Mouse (Mus musculus): Measurements from ENCODE around the gene Ano2.

The Ano2 gene

GRCm38 (mm10) chr6:125690057-125690703 lies at the start of gene Ano2:
TSS of gene Ano2 (plus strand) at chr6:125690419.
- peak in 1 of 2 experiments; percentile 39 for DNase-seq (ENCODE audit: low spot score in 2 of 2)

- no peak for DNase-seq (ENCODE audit: low spot score in 2 of 2)
Measured at GRCm38 (mm10) chr6:125640486-125640885, 49.7 kb upstream of the Ano2 start.

GRCm38 (mm10) chr6:125641146-125641545 lies 49.1 kb upstream of the Ano2 start:
- no peak for DNase-seq (ENCODE audit: low spot score in 2 of 2)

GRCm38 (mm10) chr6:125648964-125649363 lies 41.3 kb upstream of the Ano2 start:
- no peak for DNase-seq (ENCODE audit: low spot score in 2 of 2)

- no peak for DNase-seq (ENCODE audit: low spot score in 2 of 2)
Measured at GRCm38 (mm10) chr6:125651335-125651734, 38.9 kb upstream of the Ano2 start.

- no peak for DNase-seq (ENCODE audit: low spot score in 2 of 2)
Measured at GRCm38 (mm10) chr6:125653416-125653815, 36.8 kb upstream of the Ano2 start.

- no peak for DNase-seq (ENCODE audit: low spot score in 2 of 2)
Measured at GRCm38 (mm10) chr6:125656921-125657320, 33.3 kb upstream of the Ano2 start.

GRCm38 (mm10) chr6:125657966-125658365 lies 32.3 kb upstream of the Ano2 start:
- DNase-seq (ENCODE audit: low spot score in 2 of 2): no peak

GRCm38 (mm10) chr6:125661106-125661877 lies 28.9 kb upstream of the Ano2 start:
- peak; percentile 48 to 76 for DNase-seq (ENCODE audit: low spot score in 2 of 2)

- no peak for DNase-seq (ENCODE audit: low spot score in 2 of 2)
Measured at GRCm38 (mm10) chr6:125663906-125664305, 26.3 kb upstream of the Ano2 start.

- no peak for DNase-seq (ENCODE audit: low spot score in 2 of 2)
Measured at GRCm38 (mm10) chr6:125671835-125672234, 18.4 kb upstream of the Ano2 start.

GRCm38 (mm10) chr6:125678492-125678891 lies 11.7 kb upstream of the Ano2 start:
- no peak for DNase-seq (ENCODE audit: low spot score in 2 of 2)

- DNase-seq (ENCODE audit: low spot score in 2 of 2): no peak
Measured at GRCm38 (mm10) chr6:125680613-125681012, 9.6 kb upstream of the Ano2 start.

- DNase-seq (ENCODE audit: low spot score in 2 of 2): no peak
Measured at GRCm38 (mm10) chr6:125685420-125685819, 4.8 kb upstream of the Ano2 start.

GRCm38 (mm10) chr6:125687986-125688385 lies 2.2 kb upstream of the Ano2 start:
- DNase-seq (ENCODE audit: low spot score in 2 of 2): no peak

- DNase-seq (ENCODE audit: low spot score in 2 of 2): no peak
Measured at GRCm38 (mm10) chr6:125701146-125701545, 10.9 kb downstream of the Ano2 start.

GRCm38 (mm10) chr6:125711261-125711660 lies 21.0 kb downstream of the Ano2 start:
- no peak for DNase-seq (ENCODE audit: low spot score in 2 of 2)

GRCm38 (mm10) chr6:125726408-125726807 lies 36.2 kb downstream of the Ano2 start:
- no peak for DNase-seq (ENCODE audit: low spot score in 2 of 2)

- DNase-seq (ENCODE audit: low spot score in 2 of 2): peak in 1 of 2 experiments; percentile 13
Measured at GRCm38 (mm10) chr6:125727484-125727911, 37.3 kb downstream of the Ano2 start.

GRCm38 (mm10) chr6:125729471-125729870 lies 39.3 kb downstream of the Ano2 start:
- DNase-seq (ENCODE audit: low spot score in 2 of 2): no peak

- DNase-seq (ENCODE audit: low spot score in 2 of 2): no peak
Measured at GRCm38 (mm10) chr6:125729986-125730535, 39.8 kb downstream of the Ano2 start.

- DNase-seq (ENCODE audit: low spot score in 2 of 2): peak in 1 of 2 experiments; percentile 24
Measured at GRCm38 (mm10) chr6:125737511-125738285, 47.5 kb downstream of the Ano2 start.

Data from cerebellum, postnatal 4 days (tissue).